Mouse (Mus musculus): ENCODE results near the gene Sez6l.

GRCm38 (mm10) chr5:112399284-112399683 is 177.7 kb downstream of the Sez6l start:
- TF ChIP-seq CTCF (IDR thresholded peaks at IDR 0.05; ENCODE audit: extremely low read depth, insufficient read depth, low read length) = no peak
- no peak for TF ChIP-seq POLR2A (IDR thresholded peaks at IDR 0.05; ENCODE audit: extremely low read depth, insufficient read depth, low read length)
